Mouse (Mus musculus) embryonic fibroblast, embryonic 13.5 days (primary cell): ENCODE results near the gene Gm26938.

Experiments
- CTCF ChIP-seq: IDR thresholded peaks from 2 replicates; pipeline ENCODE4 v1.5.1; 2011; ENCODE audit warnings: mild to moderate bottlenecking, control low read depth, low read length, moderate library complexity, borderline replicate concordance; ENCODE audit not compliant: insufficient read depth
- POLR2A ChIP-seq: IDR thresholded peaks from 2 replicates; pipeline ENCODE4 v1.6.1; 2011; ENCODE audit warnings: low read depth, mild to moderate bottlenecking, control low read depth, low read length, moderate library complexity

DNA sequence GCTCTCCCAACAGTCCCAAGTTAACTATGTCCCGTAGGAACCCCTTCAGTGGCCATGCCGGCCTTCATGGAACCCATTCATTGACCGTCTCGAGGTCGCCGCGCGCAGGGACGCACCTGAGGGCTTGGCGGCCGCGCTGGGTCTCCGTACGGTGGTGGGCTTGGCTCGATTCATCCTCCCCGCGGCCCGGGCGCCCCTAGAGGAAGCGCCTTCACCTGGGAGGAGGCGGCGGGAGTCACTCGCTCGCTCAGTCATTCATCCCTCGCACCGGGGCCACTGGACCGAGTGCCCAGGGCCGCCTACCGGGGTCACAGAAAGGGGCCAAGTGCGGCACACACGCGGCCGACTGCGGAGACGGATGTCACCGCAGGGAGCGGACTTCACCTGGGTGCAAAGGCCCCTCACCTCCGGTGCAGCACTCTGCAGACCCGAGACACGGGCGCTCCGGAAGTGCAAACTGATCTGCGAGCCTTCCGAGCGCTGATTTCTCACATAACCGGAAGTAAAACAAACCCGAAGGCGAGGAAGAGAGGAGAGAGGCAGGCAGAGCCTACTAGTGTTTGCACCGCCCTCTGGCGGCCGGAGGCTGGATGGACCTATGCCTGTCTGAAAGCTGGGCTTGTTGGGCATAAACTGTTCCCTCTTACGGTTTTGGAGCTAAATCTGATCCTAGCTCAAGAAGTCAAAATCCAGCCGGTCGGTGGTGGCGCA is 50.8 kb downstream of the Gm26938 start, which contains the start of gene Ints1:
- TF ChIP-seq CTCF: peak; percentile 88
- TF ChIP-seq POLR2A: peak; percentile 73
